Mouse (Mus musculus) heart, postnatal 25 days (tissue): ENCODE measurements around the gene Abhd12. TPM values are rescaled to one million over a fixed set of nuclear protein-coding genes. Genes with fewer than 3 reads are reported as not detected.

Source experiments
- total RNA-seq, 2 experiments: library from RNA; stranded (reverse); gene quantifications; 2 replicates each; pipeline ENCODE4 v1.2.3; 2021

Abhd12 gene
- total RNA-seq, 2 experiments from 2014 or later: 42.5 to 44.5 TPM

Other genes with a start within 250 kb of the Abhd12 start
- 100 to 1,000 TPM; 217 to 247 TPM for gene Acss1, start 236.2 kb downstream of the Abhd12 start, total RNA-seq
- gene Vsx1, start 215.4 kb downstream of the Abhd12 start, total RNA-seq: under 1 TPM in 1 of 2 experiments, not detected in 1; 0.10 TPM
- gene Entpd6, start 155.7 kb downstream of the Abhd12 start, total RNA-seq: 10 to 100 TPM; 16.1 to 16.6 TPM
- gene Pygb, start 118.0 kb downstream of the Abhd12 start, total RNA-seq: 100 to 1,000 TPM; 444 to 470 TPM
- gene Gins1, start 659 bp upstream of the Abhd12 start, total RNA-seq: 1 to 10 TPM; 2.3 to 3.0 TPM
- gene Ninl, start 134.6 kb upstream of the Abhd12 start, total RNA-seq: 1 to 10 TPM in 1 of 2 experiments, under 1 TPM in 1; 0.98 to 1.3 TPM
- gene Nanp, start 134.7 kb upstream of the Abhd12 start, total RNA-seq: 1 to 10 TPM; 1.9 to 2.1 TPM
- not detected for gene Gm14151, start 187.6 kb upstream of the Abhd12 start, total RNA-seq
- not detected for gene Gm14147, start 193.5 kb upstream of the Abhd12 start, total RNA-seq